Mouse (Mus musculus) C2C12 (cell line): ENCODE data around the gene Gm28053.

ENCODE experiments used
- CEBPB ChIP-seq: IDR thresholded peaks from one replicate; pipeline ENCODE4 v1.6.1; 2011; ENCODE audit warnings: low read depth, mild to moderate bottlenecking, control low read depth, moderate library complexity
- CTCF ChIP-seq: IDR thresholded peaks from one replicate; pipeline ENCODE4 v1.5.1; 2011; ENCODE audit not compliant: control insufficient read depth, insufficient read depth, insufficient read length
- FOSL1 ChIP-seq: IDR thresholded peaks from one replicate; pipeline ENCODE4 v1.8.0; 2011; ENCODE audit warnings: mild to moderate bottlenecking, low read length; ENCODE audit not compliant: poor library complexity, insufficient read depth, severe bottlenecking
- MAX ChIP-seq: IDR thresholded peaks from one replicate; pipeline ENCODE4 v1.6.1; 2011; ENCODE audit warnings: mild to moderate bottlenecking, control low read depth
- MYOD1 ChIP-seq: IDR thresholded peaks from one replicate; pipeline ENCODE4 v1.6.1; 2011; ENCODE audit warnings: low read depth; ENCODE audit not compliant: control insufficient read depth, insufficient read length
- MYOG ChIP-seq: IDR thresholded peaks from one replicate; pipeline ENCODE4 v1.6.1; 2011; ENCODE audit not compliant: control insufficient read depth, insufficient read length; ENCODE audit errors: extremely low read depth

GRCm38 (mm10) chr6:48698888-48699287 lies 19.5 kb upstream of the Gm28053 start:
- TF ChIP-seq CTCF = no peak
- no peak for TF ChIP-seq MAX
- TF ChIP-seq FOSL1 = no peak
- no peak for TF ChIP-seq CEBPB
- TF ChIP-seq MYOG = no peak
- no peak for TF ChIP-seq MYOD1
